Mouse (Mus musculus) intestine, embryonic 16.5 days (tissue): Measurements from ENCODE around the gene 4921504E06Rik. TPM values are rescaled to one million over a fixed set of nuclear protein-coding genes. Genes with fewer than 3 reads are reported as not detected.

Experiments used
- ATAC-seq: fragments of 200-750 bp; cut with Nextera tagmentation; 2 replicates; pipeline ENCODE4 v1.8.0; 2017; ENCODE audit warnings: moderate TSS enrichment, moderate library complexity
- H3K27ac ChIP-seq: fragments of 300-500 bp; sonication (generic); 2 replicates; pipeline ENCODE4 v1.5.1; 2014; ENCODE audit warnings: mild to moderate bottlenecking, low read length
- H3K27me3 ChIP-seq: fragments of 300-500 bp; sonication (generic); replicated peaks from 2 replicates; pipeline ENCODE4 v1.6.1; 2014; ENCODE audit warnings: low read length, control low read depth, mixed read lengths; ENCODE audit not compliant: control insufficient read depth, insufficient read depth
- H3K36me3 ChIP-seq: fragments of 300-500 bp; sonication (generic); 2 replicates; pipeline ENCODE4 v1.6.1; 2014; ENCODE audit warnings: low read length, control low read depth; ENCODE audit not compliant: control insufficient read depth, insufficient read depth
- H3K4me1 ChIP-seq: fragments of 300-500 bp; sonication (generic); 2 replicates; pipeline ENCODE4 v1.6.1; 2014; ENCODE audit warnings: low read length, control low read depth, mixed read lengths; ENCODE audit not compliant: control insufficient read depth, insufficient read depth
- H3K4me2 ChIP-seq: fragments of 300-500 bp; sonication (generic); 2 replicates; pipeline ENCODE4 v1.6.1; 2014; ENCODE audit warnings: low read depth, low read length, control low read depth
- H3K4me3 ChIP-seq: fragments of 300-500 bp; sonication (generic); 2 replicates; pipeline ENCODE4 v1.5.1; 2014; ENCODE audit warnings: mild to moderate bottlenecking, low read length
- H3K9ac ChIP-seq: fragments of 300-500 bp; sonication (generic); 2 replicates; pipeline ENCODE4 v1.6.1; 2014; ENCODE audit warnings: low read depth, low read length
- H3K9me3 ChIP-seq: fragments of 300-500 bp; sonication (generic); 2 replicates; pipeline ENCODE4 v1.6.1; 2016; ENCODE audit warnings: low read length, control low read depth; ENCODE audit not compliant: control insufficient read depth
- WGBS: fragments of 180-500 bp; shearing (Covaris S2); extraction: QIAGEN DNeasy Blood & Tissue Kit; methylation state at CpG from one replicate; pipeline ENCODE4 v1.1.7; 2014; 5-methylcytosine and 5-hydroxymethylcytosine counted together
- polyA plus RNA-seq: library from polyadenylated mRNA; unstranded; fragments of >200 nt; fragmentation: Nextera tagmentation; extraction: Ambion mirVana; gene quantifications from 2 replicates; pipeline ENCODE4 v1.2.1, GENCODE M21; 2015

Gene 4921504E06Rik
- polyA plus RNA-seq, 1 experiment from 2014 or later, result not detected

GRCm38 (mm10) chr2:19519768-19520167, 33.9 kb downstream of the 4921504E06Rik start:
- H3K27me3 ChIP-seq, result 0 out of 2 replicates have a peak, but pooled peaks cover 8% of the 10 kb centered on the region
- WGBS, result 3% methylated on average over 7 of the region's 7 CpGs
- no peaks in the 10 kb centered on the region for H3K4me1 ChIP-seq
- no peaks in the 10 kb centered on the region for H3K36me3 ChIP-seq
- ATAC-seq, result no peak; the same call in 1 of the 2 replicates
- no peak overlapping the region for H3K4me2 ChIP-seq
- H3K9me3 ChIP-seq, result no peaks in the 10 kb centered on the region
- H3K9ac ChIP-seq, result no peak overlapping the region
- H3K4me3 ChIP-seq, result no peak overlapping the region
- H3K27ac ChIP-seq, result no peak overlapping the region

GRCm38 (mm10) chr2:19517952-19518351, 35.8 kb downstream of the 4921504E06Rik start:
- Histone ChIP-seq H3K9ac (no peak overlapping the region), H3K4me2 (no peak overlapping the region), H3K4me1 (no peaks in the 10 kb centered on the region), H3K36me3 (no peaks in the 10 kb centered on the region), H3K9me3 (no peaks in the 10 kb centered on the region), H3K27ac (no peak overlapping the region), H3K27me3 (0 out of 2 replicates have a peak, but pooled peaks cover 8% of the 10 kb centered on the region), H3K4me3 (no peak overlapping the region)
- no peak for ATAC-seq
- WGBS, result 52% methylated on average over 13 of the region's 13 CpGs

DNA sequence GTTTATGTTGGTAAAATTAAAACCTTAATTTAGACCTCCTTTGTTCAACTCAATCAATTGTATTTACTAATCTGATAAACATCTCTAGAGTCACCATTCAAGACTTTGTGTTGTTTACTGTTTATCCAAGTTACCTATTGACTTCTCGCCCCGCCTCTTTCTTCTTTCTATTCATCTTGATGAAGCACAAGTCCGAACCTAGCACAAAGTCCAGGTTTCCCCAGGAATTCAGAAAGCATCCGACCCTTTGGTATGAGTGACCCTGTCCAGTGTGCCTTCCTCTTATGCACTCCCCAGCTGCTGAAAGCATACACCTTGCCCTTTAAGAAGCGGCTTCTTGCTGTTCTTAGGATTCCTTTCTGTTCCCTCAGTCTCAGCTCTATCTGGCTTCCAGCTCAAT, 41.3 kb downstream of the 4921504E06Rik start:
- H3K4me3 ChIP-seq, result no peak overlapping the region
- H3K36me3 ChIP-seq, result no peaks in the 10 kb centered on the region
- no peak overlapping the region for H3K27ac ChIP-seq
- no peaks in the 10 kb centered on the region for H3K4me1 ChIP-seq
- no peak overlapping the region for H3K4me2 ChIP-seq
- ATAC-seq, result no peak
- no peak overlapping the region for H3K9ac ChIP-seq
- no peaks in the 10 kb centered on the region for H3K9me3 ChIP-seq
- 62% methylated on average over 5 of the region's 5 CpGs for WGBS
- H3K27me3 ChIP-seq, result no peaks in the 10 kb centered on the region

- Histone ChIP-seq H3K4me3 (no peak overlapping the region), H3K27me3 (no peaks in the 10 kb centered on the region), H3K4me2 (no peak overlapping the region), H3K36me3 (no peaks in the 10 kb centered on the region), H3K4me1 (no peaks in the 10 kb centered on the region), H3K27ac (no peak overlapping the region), H3K9ac (no peak overlapping the region), H3K9me3 (no peaks in the 10 kb centered on the region)
- no peak for ATAC-seq
- WGBS, result 55% methylated on average over 5 of the region's 5 CpGs
Observed at GRCm38 (mm10) chr2:19511032-19511431, 42.7 kb downstream of the 4921504E06Rik start.

- 88% methylated on average over 1 of the region's 1 CpGs for WGBS
- ATAC-seq, result no peak
- H3K4me3 ChIP-seq, result no peak overlapping the region
Observed at GRCm38 (mm10) chr2:19505744-19506143, 48.0 kb downstream of the 4921504E06Rik start.

DNA sequence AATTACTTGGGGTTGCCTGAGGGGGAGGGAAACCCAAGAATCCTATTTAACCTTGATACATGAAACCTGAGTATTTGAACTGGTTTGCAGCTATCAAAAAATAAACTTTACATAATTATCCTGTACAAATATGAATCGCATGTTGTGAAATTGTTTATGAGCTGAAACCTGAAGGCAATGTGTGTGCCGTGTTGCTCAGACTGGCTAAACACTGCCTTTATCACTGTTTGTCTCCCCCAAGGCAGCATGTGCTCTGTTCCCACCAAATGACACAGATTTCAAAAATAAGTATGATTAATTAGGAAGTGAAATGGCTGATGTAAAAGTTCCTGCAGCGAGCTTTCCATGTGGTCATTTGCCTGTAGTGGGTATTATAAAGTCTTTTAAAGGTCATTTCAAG, 63.5 kb downstream of the 4921504E06Rik start:
- H3K4me3 ChIP-seq, result no peak overlapping the region
- peak; percentile 40; the same call in 1 of the 2 replicates for ATAC-seq
- no peaks in the 10 kb centered on the region for H3K36me3 ChIP-seq
- no peaks in the 10 kb centered on the region for H3K9me3 ChIP-seq
- no peak overlapping the region for H3K27ac ChIP-seq
- no peak overlapping the region for H3K9ac ChIP-seq
- WGBS, result 63% methylated on average over 3 of the region's 3 CpGs
- H3K27me3 ChIP-seq, result no peaks in the 10 kb centered on the region
- no peaks in the 10 kb centered on the region for H3K4me1 ChIP-seq
- H3K4me2 ChIP-seq, result no peak overlapping the region

More at GRCm38 (mm10) chr2:19505744-19506143, 48.0 kb downstream of the 4921504E06Rik start:
- Histone ChIP-seq H3K27ac (no peak overlapping the region), H3K4me2 (no peak overlapping the region), H3K36me3 (no peaks in the 10 kb centered on the region), H3K9me3 (no peaks in the 10 kb centered on the region), H3K9ac (no peak overlapping the region), H3K27me3 (no peaks in the 10 kb centered on the region), H3K4me1 (no peaks in the 10 kb centered on the region)

DNA sequence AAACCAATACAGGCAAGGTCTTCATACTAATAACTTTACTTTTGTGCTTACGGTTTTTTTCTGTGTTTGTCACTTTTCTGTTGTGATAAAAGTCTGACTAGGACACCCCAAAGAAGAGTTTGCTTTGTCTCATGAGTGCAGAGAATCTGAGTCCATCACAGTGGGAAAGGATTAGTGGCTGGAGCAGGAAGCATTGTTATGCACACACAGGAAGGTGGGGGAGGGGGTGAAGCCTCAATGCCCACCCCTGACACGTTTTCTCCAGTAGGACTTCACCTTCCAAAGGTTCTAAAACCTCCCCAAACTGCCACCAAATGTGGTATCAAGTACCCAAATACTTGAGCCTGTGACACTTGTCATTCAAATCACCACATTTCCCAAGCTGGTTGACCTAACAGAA, 91.8 kb downstream of the 4921504E06Rik start:
- no peak overlapping the region for H3K4me2 ChIP-seq
- no peaks in the 10 kb centered on the region for H3K36me3 ChIP-seq
- no peaks in the 10 kb centered on the region for H3K9me3 ChIP-seq
- no peak for ATAC-seq
- no peak overlapping the region for H3K9ac ChIP-seq
- H3K27me3 ChIP-seq, result no peaks in the 10 kb centered on the region; the same call in 1 of the 2 replicates
- no peak overlapping the region for H3K4me3 ChIP-seq
- no peak overlapping the region for H3K27ac ChIP-seq
- WGBS, result 35% methylated on average over 2 of the region's 2 CpGs
- H3K4me1 ChIP-seq, result no peaks in the 10 kb centered on the region

- H3K4me2 ChIP-seq, result no peak overlapping the region
- peaks cover 7% of the 10 kb centered on the region for H3K27me3 ChIP-seq
- WGBS, result 62% methylated on average over 2 of the region's 2 CpGs
- H3K4me1 ChIP-seq, result no peaks in the 10 kb centered on the region
- no peak overlapping the region for H3K4me3 ChIP-seq
- no peaks in the 10 kb centered on the region for H3K9me3 ChIP-seq
- H3K36me3 ChIP-seq, result no peaks in the 10 kb centered on the region
- H3K27ac ChIP-seq, result no peak overlapping the region
- ATAC-seq, result no peak
- H3K9ac ChIP-seq, result no peak overlapping the region
Observed at GRCm38 (mm10) chr2:19458785-19459184, 94.9 kb downstream of the 4921504E06Rik start.

- H3K9me3 ChIP-seq, result no peaks in the 10 kb centered on the region
- no peak overlapping the region for H3K4me3 ChIP-seq
- no peaks in the 10 kb centered on the region for H3K36me3 ChIP-seq
- 17% methylated on average over 10 of the region's 10 CpGs for WGBS
- H3K9ac ChIP-seq, result no peak overlapping the region
- H3K4me1 ChIP-seq, result no peaks in the 10 kb centered on the region
- no peak overlapping the region for H3K4me2 ChIP-seq
- H3K27ac ChIP-seq, result no peak overlapping the region
- no peak for ATAC-seq
- H3K27me3 ChIP-seq, result peaks cover 36% of the 10 kb centered on the region
Observed at GRCm38 (mm10) chr2:19455857-19456482, 97.7 kb downstream of the 4921504E06Rik start.

DNA sequence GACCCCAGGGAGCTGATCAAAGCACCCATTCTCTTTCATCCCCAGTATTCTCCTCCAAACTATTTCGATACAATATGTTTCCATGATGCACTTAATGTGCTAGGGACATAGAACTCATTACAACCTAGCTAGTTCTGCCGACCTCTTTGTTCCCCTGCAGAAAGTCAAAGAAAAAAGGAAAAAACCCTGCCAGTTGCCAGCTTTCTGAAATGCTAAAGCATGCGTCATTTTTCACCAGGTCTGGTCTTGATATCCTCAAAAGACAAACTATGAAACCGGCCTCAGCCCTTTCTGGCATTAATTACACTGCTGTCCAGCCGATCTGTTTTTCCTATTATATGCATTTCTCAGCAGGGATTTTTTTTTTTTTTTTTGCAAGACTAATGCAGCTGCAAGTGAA, 98.5 kb downstream of the 4921504E06Rik start:
- H3K27ac ChIP-seq, result no peak overlapping the region
- no peak for ATAC-seq
- H3K27me3 ChIP-seq, result peaks cover 43% of the 10 kb centered on the region
- H3K4me3 ChIP-seq, result no peak overlapping the region
- H3K9me3 ChIP-seq, result no peaks in the 10 kb centered on the region
- H3K9ac ChIP-seq, result no peak overlapping the region
- 8% methylated on average over 5 of the region's 5 CpGs for WGBS
- no peak overlapping the region for H3K4me2 ChIP-seq
- no peaks in the 10 kb centered on the region for H3K4me1 ChIP-seq
- no peaks in the 10 kb centered on the region for H3K36me3 ChIP-seq
